Mouse (Mus musculus): ENCODE data around the gene Mrm1.

- TF ChIP-seq CTCF (IDR thresholded peaks at IDR 0.05; ENCODE audit: extremely low read depth, insufficient read depth, insufficient read length, insufficient replicate concordance), result no peak
- TF ChIP-seq POLR2A (IDR thresholded peaks at IDR 0.05; ENCODE audit: low read depth, low read length), result no peak
These were observed 51.4 kb downstream of the Mrm1 start for GRCm38 (mm10) chr11:84767898-84768297.
